Mouse (Mus musculus) left cerebral cortex, adult 6 months (tissue): ENCODE results near the gene Fmod. TPM values are rescaled to one million over a fixed set of nuclear protein-coding genes. Genes with fewer than 3 reads are reported as not detected.

ENCODE experiments used
- long read RNA-seq, 2 experiments: library from polyadenylated mRNA; unstranded; transcript quantifications; one replicate each; pipeline ENCODE4 v2.0.0; 2019 to 2020
- polyA plus RNA-seq: library from polyadenylated mRNA; unstranded; fragments of <200 nt; fragmentation: Nextera tagmentation; gene quantifications from 2 replicates; pipeline ENCODE4 v1.2.3, GENCODE M21; 2021

Fmod gene
- 7.1 and 9.6 TPM in 2 replicates for polyA plus RNA-seq
- long read RNA-seq, experiment 1, transcript Fmod-201 (3 exons, 3,120 nt), result major isoform, 7 of 9 reads
- long read RNA-seq, experiment 1, partial matches to known transcripts, result 2 of 9 reads
- long read RNA-seq, experiment 1, other reads (novel, unspliced or antisense), result 0 of 9 reads
- long read RNA-seq, experiment 2, transcript Fmod-201 (3 exons, 3,120 nt), result major isoform, 6 of 13 reads
- long read RNA-seq, experiment 2, partial matches to known transcripts, result 7 of 13 reads
- long read RNA-seq, experiment 2, other reads (novel, unspliced or antisense), result 0 of 13 reads

GRCm38 (mm10) chr1:134037172-134037571 lies at the start of gene Fmod:
Gene Fmod, plus strand, starts transcription at chr1:134037254.

GRCm38 (mm10) chr1:134078802-134079476 lies 41.9 kb downstream of the Fmod start, which contains the start of gene Btg2:
Gene Btg2, minus strand, starts transcription at chr1:134079120.

Other genes starting within 250 kb of the Fmod start
- gene Atp2b4, start 236.2 kb upstream of the Fmod start, polyA plus RNA-seq, result 12.9 and 21.2 TPM in 2 replicates
- gene Optc, start 129.3 kb upstream of the Fmod start, polyA plus RNA-seq, result 0.93 and 1.3 TPM in 2 replicates
- gene Prelp, start 115.8 kb upstream of the Fmod start, polyA plus RNA-seq, result 15.0 and 24.5 TPM in 2 replicates
- 17.8 and 27.4 TPM in 2 replicates for gene Btg2, start 41.9 kb downstream of the Fmod start, polyA plus RNA-seq
- 0.13 TPM in 1 of 2 replicates, not detected in the other for gene Chit1, start 74.0 kb downstream of the Fmod start, polyA plus RNA-seq
- 17.7 and 19.0 TPM in 2 replicates for gene Chil1, start 144.9 kb downstream of the Fmod start, polyA plus RNA-seq
- not detected in 2 replicates for gene Mybph, start 156.2 kb downstream of the Fmod start, polyA plus RNA-seq
- 73.4 and 80.0 TPM in 2 replicates for gene Adora1, start 198.2 kb downstream of the Fmod start, polyA plus RNA-seq